Mouse (Mus musculus) olfactory bulb, adult 2 months (tissue): ENCODE measurements around the gene H2-T3.

Experiments
- CTCF ChIP-seq: fragments of 200-500 bp; IDR thresholded peaks from 2 replicates; pipeline ENCODE4 v1.5.1; 2012; ENCODE audit warnings: low read depth, mild to moderate bottlenecking, low read length, moderate library complexity; ENCODE audit not compliant: insufficient read depth
- POLR2A ChIP-seq: fragments of 200-500 bp; IDR thresholded peaks from 2 replicates; pipeline ENCODE4 v1.6.1; 2012; ENCODE audit warnings: mild to moderate bottlenecking, low read depth, low read length, moderate library complexity; ENCODE audit not compliant: insufficient read depth

DNA sequence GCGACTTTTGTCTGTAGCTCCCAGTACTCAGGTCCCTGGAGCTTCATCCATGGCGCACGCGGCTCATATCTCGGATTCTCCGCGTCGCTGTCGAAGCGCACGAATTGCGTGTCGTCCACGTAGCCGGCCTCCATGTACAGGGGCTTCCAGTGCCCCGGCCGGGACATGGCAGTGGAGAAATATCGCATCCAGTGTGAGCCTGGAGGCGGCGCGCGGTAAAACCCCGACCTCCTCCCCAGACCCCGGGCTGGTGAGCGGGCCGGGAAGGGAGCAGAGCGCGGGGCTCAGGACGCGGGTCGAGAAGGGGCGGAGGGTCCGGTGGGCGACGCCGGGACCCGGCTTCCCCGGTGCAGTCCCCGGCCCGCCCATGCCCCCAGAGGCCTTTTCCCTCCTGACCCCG, 15.8 kb upstream of the H2-T3 start:
- no peak for TF ChIP-seq POLR2A
- TF ChIP-seq CTCF, result no peak
